Mouse (Mus musculus) right cerebral cortex, postnatal 4 days (tissue): ENCODE data around the gene Vps13a.

Experiments used
- DNase-seq: peaks from one replicate; pipeline ENCODE4 v3.0.0-alpha.2; 2022

Vps13a gene

GRCm38 (mm10) chr19:16755854-16756253 lies 24.9 kb downstream of the Vps13a start:
- no peak for DNase-seq

DNA sequence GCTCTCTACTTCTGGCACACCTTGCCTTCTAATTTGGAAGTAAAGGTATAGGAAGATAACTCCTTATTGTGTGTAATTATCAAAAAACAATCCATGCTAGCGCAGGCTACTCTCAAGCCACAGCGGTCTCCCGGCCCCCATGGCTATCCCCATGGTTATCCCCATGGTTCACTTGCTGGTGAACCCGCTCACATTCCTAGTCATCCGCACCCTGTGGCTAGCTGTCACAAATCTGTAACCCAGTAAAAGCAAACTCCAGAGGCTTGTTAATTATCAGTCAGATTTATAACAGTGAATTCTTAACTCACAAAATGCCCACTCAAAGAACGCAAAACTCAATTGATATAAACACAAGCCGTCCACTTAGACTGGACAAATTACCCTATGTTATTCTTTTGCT lies 25.5 kb downstream of the Vps13a start:
- no peak for DNase-seq

DNA sequence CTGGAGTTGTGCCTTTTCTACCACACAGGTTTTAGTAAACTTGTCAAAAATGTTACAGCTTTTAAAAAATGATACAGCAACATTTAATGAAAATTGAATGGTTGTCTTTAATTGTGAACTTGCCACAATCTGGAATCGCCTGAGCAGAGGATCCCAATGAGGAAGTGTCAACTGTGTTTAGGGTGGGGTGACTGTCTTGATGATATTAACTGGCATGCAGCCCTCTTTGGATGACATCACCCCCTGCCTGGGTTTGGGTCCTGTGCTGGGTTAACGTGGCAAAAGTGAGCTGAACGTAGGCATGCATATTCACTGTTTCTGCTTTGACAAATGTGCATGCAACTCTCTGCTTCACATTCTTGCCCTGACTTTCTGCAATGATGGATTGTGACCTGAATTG lies 27.6 kb downstream of the Vps13a start:
- DNase-seq: no peak

GRCm38 (mm10) chr19:16736854-16737253 lies 43.9 kb downstream of the Vps13a start:
- no peak for DNase-seq

DNA sequence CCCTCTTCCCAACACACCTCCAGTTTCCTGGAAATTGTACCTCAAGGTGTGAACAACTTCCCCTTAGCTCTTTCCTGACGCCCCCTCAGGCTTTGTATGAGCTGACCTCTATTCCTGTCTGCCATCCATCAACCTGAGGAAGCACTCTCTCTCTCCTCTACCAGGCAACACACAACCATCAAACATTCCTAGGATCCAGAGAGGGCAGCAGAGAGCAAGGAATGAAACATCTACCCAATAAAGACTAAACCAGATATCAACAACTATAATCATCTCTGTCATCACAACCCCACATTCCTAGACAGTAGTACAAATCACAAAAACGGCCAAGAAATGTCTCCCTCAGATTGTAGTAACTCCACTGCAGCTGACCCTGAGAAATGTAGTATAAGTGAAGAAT lies 52.0 kb downstream of the Vps13a start:
- no peak for DNase-seq

DNA sequence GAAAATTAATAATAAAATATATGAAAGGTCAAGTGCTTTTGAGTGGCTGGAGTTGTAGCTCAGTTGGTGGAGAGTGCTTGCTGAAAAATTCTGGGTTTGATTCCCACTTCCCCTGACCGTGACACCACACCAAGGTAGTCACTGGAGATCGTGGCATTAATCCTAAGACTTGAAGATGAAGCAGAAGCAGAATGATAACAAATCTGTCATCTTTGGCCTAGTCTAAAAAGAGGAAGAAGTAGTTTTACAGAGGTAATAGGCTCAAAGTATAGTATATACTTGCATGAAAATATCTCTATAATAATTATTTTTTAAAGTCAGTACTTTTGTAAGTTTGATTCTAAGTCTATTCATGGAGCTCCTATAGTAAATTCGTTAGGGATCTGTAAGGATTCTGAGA lies 65.5 kb downstream of the Vps13a start:
- no peak for DNase-seq

DNA sequence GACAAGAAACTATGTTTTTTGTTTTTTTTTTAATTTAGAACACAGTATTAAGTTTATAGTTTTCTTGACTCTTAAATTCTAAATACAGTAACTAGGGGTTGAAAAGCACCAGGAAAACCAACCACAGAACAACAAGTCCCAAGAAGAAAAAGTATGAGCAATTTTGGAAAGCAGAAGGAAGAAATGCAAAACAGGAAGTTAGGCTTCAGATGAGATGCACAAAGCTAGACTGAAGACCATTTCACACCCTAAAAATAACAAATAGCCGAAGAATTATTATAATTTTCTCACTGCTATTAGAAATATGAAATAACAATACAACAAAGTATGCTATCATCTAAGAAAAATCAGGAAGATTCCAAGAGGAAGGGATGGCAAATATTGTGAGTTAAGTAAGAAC lies 78.9 kb downstream of the Vps13a start:
- no peak for DNase-seq

- DNase-seq: no peak
Measured at GRCm38 (mm10) chr19:16684922-16685321, 95.8 kb downstream of the Vps13a start.

GRCm38 (mm10) chr19:16684210-16684609 lies 96.5 kb downstream of the Vps13a start:
- DNase-seq: no peak

GRCm38 (mm10) chr19:16625610-16626395 lies 154.9 kb downstream of the Vps13a start:
- no peak for DNase-seq

- DNase-seq: no peak
Measured at GRCm38 (mm10) chr19:16624994-16625393, 155.7 kb downstream of the Vps13a start.

- no peak for DNase-seq
Measured at GRCm38 (mm10) chr19:16623154-16623553, 157.6 kb downstream of the Vps13a start.

DNA sequence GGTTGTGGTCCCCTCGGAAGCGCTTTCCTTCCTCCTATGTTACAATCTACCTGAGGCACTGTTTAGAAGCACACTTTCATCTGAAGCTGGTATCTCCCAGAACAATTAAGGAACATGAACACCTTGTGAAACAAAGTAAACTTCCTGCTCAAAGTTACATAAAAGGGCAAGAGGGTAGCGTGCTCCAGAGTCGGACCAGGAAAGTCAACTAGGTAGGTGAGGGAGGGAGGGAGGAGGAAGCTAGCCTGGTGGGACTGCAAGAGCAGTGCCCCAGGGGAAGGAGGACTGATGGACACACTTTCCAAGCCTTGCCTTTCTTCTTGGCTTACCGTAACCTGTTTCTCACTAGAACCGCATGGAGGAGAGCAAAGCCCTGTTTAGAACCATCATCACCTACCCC lies 173.1 kb downstream of the Vps13a start:
- no peak for DNase-seq

- no peak for DNase-seq
Measured at GRCm38 (mm10) chr19:16602026-16602425, 178.7 kb downstream of the Vps13a start.

DNA sequence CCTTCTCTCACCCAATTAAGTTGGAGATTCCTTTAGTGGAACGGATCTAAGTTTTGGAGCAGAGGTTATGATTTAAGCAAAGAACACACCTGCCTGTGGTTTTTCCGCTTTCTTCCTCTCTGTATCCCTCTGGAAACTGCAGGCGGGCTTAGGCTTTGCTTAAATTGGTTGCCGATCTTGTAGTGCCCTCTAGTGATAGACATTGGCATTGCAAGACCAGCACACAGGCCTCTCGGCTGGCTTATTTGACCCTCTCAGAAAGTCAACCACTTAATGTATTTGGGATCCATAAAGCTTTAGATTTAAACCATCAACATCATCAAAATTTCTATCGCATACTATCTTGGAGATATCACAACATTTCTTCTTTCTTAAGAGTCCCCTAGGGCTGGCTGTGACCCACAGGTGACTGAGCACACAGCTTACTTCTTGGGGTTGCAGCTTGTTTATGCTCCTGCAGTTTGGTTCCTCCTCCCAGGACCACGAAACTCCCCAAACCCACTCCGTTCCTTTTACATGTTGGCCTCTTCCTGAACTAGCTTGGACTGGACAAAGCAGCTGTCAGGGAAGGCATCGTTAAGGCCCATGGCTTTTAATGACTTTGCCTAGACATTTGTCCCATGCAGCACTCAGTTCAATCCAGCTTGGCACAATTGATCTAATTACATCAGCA lies 181.3 kb downstream of the Vps13a start:
- DNase-seq: peak; percentile 64

GRCm38 (mm10) chr19:16598653-16599297 lies 182.0 kb downstream of the Vps13a start:
- no peak for DNase-seq

DNA sequence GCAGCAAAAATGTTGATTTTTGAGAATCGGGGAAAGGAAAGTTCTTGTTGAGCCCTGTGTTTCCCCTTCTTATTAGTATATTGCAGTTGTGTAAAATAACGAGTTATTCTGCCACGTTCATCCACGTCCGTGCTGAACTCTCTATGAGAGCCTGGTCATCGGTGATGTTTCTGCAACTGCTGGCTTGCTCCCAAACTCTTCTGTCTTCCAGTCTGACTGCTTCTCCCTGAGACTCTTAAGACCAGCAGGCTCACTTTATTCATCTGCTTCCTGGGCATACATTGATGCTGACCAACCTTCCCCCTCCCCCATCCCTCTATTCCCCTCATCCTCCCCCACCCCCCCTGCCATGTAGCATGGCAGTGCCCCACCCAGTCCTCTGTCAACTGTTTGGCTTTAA lies 183.5 kb downstream of the Vps13a start:
- no peak for DNase-seq

DNA sequence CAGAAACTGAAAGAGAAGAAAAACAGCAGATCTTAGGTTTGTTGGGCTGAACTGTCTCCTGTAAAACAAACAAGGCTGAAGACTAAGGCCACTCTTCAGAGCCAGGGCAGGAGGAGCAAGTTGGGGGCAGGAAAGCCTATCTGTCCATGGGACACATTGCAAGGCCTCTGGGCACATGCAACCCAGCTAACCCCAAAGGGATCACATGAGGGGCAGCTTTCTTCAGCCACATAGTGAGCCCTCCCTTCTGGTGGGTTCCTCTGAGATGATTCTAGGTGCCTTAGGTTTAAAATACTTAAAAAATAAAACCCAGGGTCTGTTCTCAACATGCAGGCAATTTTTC lies 186.8 kb downstream of the Vps13a start:
- no peak for DNase-seq

DNA sequence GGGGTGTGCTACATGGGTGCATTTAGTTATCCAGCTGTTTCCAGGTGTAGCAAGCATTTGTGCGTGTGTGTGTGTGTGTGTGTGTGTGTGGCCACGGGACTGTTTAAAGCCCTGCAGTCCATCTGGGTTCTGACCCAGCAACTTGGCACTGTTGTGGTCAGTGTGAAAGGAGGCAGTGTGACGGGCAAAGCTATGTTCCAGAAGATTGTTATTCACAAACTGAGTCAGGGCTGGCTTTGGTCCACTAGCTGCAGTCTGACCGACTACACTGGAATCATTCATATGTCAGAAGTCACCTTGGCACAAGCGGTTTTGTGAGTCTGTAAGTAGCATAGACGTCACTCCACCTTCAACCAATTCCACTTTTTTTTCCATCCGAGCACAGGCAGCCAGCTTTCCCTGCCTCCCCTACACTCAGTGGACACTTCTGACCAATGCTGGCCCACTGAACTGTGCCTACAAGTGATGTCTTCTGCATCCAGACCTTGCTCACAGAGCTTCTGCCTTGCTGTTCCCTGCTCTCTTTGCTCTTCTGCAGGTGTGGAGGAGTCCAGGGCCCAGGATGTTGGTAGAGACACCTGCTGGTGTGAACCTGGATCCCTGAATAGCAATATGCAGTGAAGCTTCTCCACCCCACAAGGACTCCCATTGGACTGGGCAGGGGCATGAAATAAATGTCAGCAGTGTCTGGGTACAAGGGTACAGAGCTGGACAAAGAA lies 187.3 kb downstream of the Vps13a start:
- no peak for DNase-seq

- DNase-seq: no peak
Measured at GRCm38 (mm10) chr19:16585379-16585778, 195.4 kb downstream of the Vps13a start.

- DNase-seq: no peak
Measured at GRCm38 (mm10) chr19:16584546-16584945, 196.2 kb downstream of the Vps13a start.

DNA sequence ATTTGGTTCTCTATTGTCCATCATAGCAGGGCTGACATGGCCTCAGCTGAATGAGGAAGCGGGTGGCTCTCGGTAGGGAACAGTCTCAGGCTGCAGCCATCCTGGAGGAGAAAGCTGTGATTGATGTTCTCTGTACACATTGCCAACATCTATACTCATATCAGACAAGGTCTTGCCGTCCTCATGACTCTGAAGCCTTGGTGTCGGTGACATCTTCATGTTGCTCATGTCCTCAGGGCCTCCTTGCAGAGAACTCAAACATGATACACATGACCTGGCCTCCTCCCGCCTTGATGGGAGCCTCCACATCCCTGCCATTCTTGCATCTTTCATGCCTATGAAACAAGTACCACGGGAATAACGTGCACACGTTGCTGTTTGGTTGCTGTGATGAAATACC lies 200.2 kb downstream of the Vps13a start:
- no peak for DNase-seq

- DNase-seq: no peak
Measured at GRCm38 (mm10) chr19:16579656-16580260, 201.0 kb downstream of the Vps13a start.
